Mouse (Mus musculus) neural tube, embryonic 11.5 days (tissue): ENCODE data around the gene Zfp541. TPM values are rescaled to one million over a fixed set of nuclear protein-coding genes. Genes with fewer than 3 reads are reported as not detected.

Experiments
- ATAC-seq: fragments of 200-750 bp; cut with Nextera tagmentation; 2 replicates; pipeline ENCODE4 v1.8.0; 2017; ENCODE audit warnings: moderate number of reproducible peaks, mild to moderate bottlenecking, moderate TSS enrichment, moderate library complexity; ENCODE audit not compliant: insufficient read depth, low FRiP score, low TSS enrichment
- DNase-seq: peaks from one replicate; pipeline ENCODE4 v3.0.0-alpha.2; 2015; ENCODE audit warnings: low spot score
- H3K27ac ChIP-seq: fragments of 300-500 bp; sonication (generic); 2 replicates; pipeline ENCODE4 v1.5.1; 2014; ENCODE audit warnings: low read depth, mild to moderate bottlenecking, low read length
- H3K27me3 ChIP-seq: fragments of 300-500 bp; sonication (generic); 2 replicates; pipeline ENCODE4 v1.6.1; 2014; ENCODE audit warnings: mild to moderate bottlenecking, low read length, mixed read lengths; ENCODE audit not compliant: control insufficient read depth, insufficient read depth
- H3K36me3 ChIP-seq: fragments of 300-500 bp; sonication (generic); 2 replicates; pipeline ENCODE4 v1.6.1; 2014; ENCODE audit warnings: mild to moderate bottlenecking, low read length, moderate library complexity, mixed read lengths; ENCODE audit not compliant: control insufficient read depth, insufficient read depth
- H3K4me1 ChIP-seq: fragments of 300-500 bp; sonication (generic); 2 replicates; pipeline ENCODE4 v1.6.1; 2014; ENCODE audit warnings: low read length, mixed read lengths; ENCODE audit not compliant: control insufficient read depth, insufficient read depth
- H3K4me2 ChIP-seq: fragments of 300-500 bp; sonication (generic); 2 replicates; pipeline ENCODE4 v1.6.1; 2014; ENCODE audit warnings: low read depth, mild to moderate bottlenecking, moderate library complexity
- H3K4me3 ChIP-seq: fragments of 300-500 bp; sonication (generic); 2 replicates; pipeline ENCODE4 v1.5.1; 2014; ENCODE audit warnings: low read depth, low read length
- H3K9ac ChIP-seq: fragments of 300-500 bp; sonication (generic); 2 replicates; pipeline ENCODE4 v1.6.1; 2014; ENCODE audit warnings: mild to moderate bottlenecking, low read length
- H3K9me3 ChIP-seq: fragments of 300-500 bp; sonication (generic); 2 replicates; pipeline ENCODE4 v1.6.1; 2016; ENCODE audit warnings: low read length; ENCODE audit not compliant: control insufficient read depth
- WGBS: fragments of 180-500 bp; shearing (Covaris S2); extraction: QIAGEN DNeasy Blood & Tissue Kit; methylation state at CpG from one replicate; pipeline ENCODE4 v1.1.7; 2014; 5-methylcytosine and 5-hydroxymethylcytosine counted together
- polyA plus RNA-seq: library from polyadenylated mRNA; unstranded; fragments of >200 nt; fragmentation: Nextera tagmentation; extraction: Ambion mirVana; gene quantifications from 2 replicates; pipeline ENCODE4 v1.2.1, GENCODE M21; 2014

Zfp541 gene
- polyA plus RNA-seq, 1 experiment from 2014 or later, result 0.08 TPM

GRCm38 (mm10) chr7:16104611-16105388 is 43.2 kb downstream of the Zfp541 start:
- no peak overlapping the region for H3K4me2 ChIP-seq
- 92% methylated on average over 7 of the region's 7 CpGs for WGBS
- no peak overlapping the region for H3K4me3 ChIP-seq
- DNase-seq (no peak), ATAC-seq (no peak)
- H3K9ac ChIP-seq, result no peak overlapping the region
- H3K4me1 ChIP-seq, result no peaks in the 10 kb centered on the region; the same call in 1 of the 2 replicates
- H3K27me3 ChIP-seq, result no peaks in the 10 kb centered on the region
- peak overlapping the region; percentile 29; the same call in 1 of the 2 replicates for H3K27ac ChIP-seq
- no peaks in the 10 kb centered on the region for H3K9me3 ChIP-seq
- H3K36me3 ChIP-seq, result peaks cover 7% of the 10 kb centered on the region; the same call in 1 of the 2 replicates

- H3K9ac ChIP-seq, result no peak overlapping the region
- no peak overlapping the region for H3K4me2 ChIP-seq
- peaks cover 18% of the 10 kb centered on the region for H3K36me3 ChIP-seq
- 91% methylated on average over 9 of the region's 9 CpGs for WGBS
- no peak for ATAC-seq
- DNase-seq, result no peak
- H3K27me3 ChIP-seq, result no peaks in the 10 kb centered on the region
- H3K4me3 ChIP-seq, result no peak overlapping the region
- H3K4me1 ChIP-seq, result no peaks in the 10 kb centered on the region
- H3K9me3 ChIP-seq, result no peaks in the 10 kb centered on the region
- no peak overlapping the region for H3K27ac ChIP-seq
These were observed 47.4 kb downstream of the Zfp541 start for GRCm38 (mm10) chr7:16108886-16109542.

- WGBS, result 94% methylated on average over 8 of the region's 8 CpGs
- Histone ChIP-seq H3K27ac (no peak overlapping the region), H3K9ac (no peak overlapping the region), H3K4me2 (no peak overlapping the region), H3K4me3 (no peak overlapping the region), H3K4me1 (no peaks in the 10 kb centered on the region), H3K9me3 (no peaks in the 10 kb centered on the region), H3K27me3 (no peaks in the 10 kb centered on the region), H3K36me3 (peaks cover 14% of the 10 kb centered on the region)
- ATAC-seq, result no peak
- DNase-seq, result no peak
These were observed 48.5 kb downstream of the Zfp541 start for GRCm38 (mm10) chr7:16110158-16110557.

GRCm38 (mm10) chr7:16111284-16112090 is 49.9 kb downstream of the Zfp541 start:
- Histone ChIP-seq H3K36me3 (peaks cover 18% of the 10 kb centered on the region), H3K9me3 (no peaks in the 10 kb centered on the region), H3K4me2 (no peak overlapping the region), H3K9ac (no peak overlapping the region), H3K27me3 (no peaks in the 10 kb centered on the region), H3K27ac (peak overlapping the region; percentile 35; the same call in 1 of the 2 replicates), H3K4me3 (no peak overlapping the region), H3K4me1 (no peaks in the 10 kb centered on the region)
- no peak for ATAC-seq
- DNase-seq, result no peak
- 90% methylated on average over 7 of the region's 7 CpGs for WGBS

- ATAC-seq, result no peak
- Histone ChIP-seq H3K4me1 (peaks cover 2% of the 10 kb centered on the region), H3K9me3 (no peaks in the 10 kb centered on the region), H3K4me3 (no peak overlapping the region), H3K9ac (no peak overlapping the region), H3K4me2 (no peak overlapping the region), H3K27me3 (no peaks in the 10 kb centered on the region), H3K36me3 (peaks cover 16% of the 10 kb centered on the region), H3K27ac (no peak overlapping the region)
- DNase-seq, result no peak
- 92% methylated on average over 7 of the region's 7 CpGs for WGBS
These were observed 54.8 kb downstream of the Zfp541 start for GRCm38 (mm10) chr7:16116418-16116817.

- H3K9ac ChIP-seq, result no peak overlapping the region
- H3K4me3 ChIP-seq, result no peak overlapping the region
- H3K4me1 ChIP-seq, result peaks cover 2% of the 10 kb centered on the region
- H3K27me3 ChIP-seq, result no peaks in the 10 kb centered on the region
- ATAC-seq (no peak), DNase-seq (no peak)
- no peaks in the 10 kb centered on the region for H3K9me3 ChIP-seq
- H3K27ac ChIP-seq, result no peak overlapping the region
- 86% methylated on average over 3 of the region's 3 CpGs for WGBS
- H3K36me3 ChIP-seq, result peaks cover 15% of the 10 kb centered on the region
- H3K4me2 ChIP-seq, result no peak overlapping the region
These were observed 55.5 kb downstream of the Zfp541 start for GRCm38 (mm10) chr7:16117100-16117499.

- Histone ChIP-seq H3K9ac (peak within 1 kb of the TSS; percentile 57), H3K4me2 (peak within 1 kb of the TSS; percentile 50), H3K27ac (peak within 1 kb of the TSS; percentile 51; the same call in 1 of the 2 replicates), H3K4me1 (peaks cover 2% of the 10 kb centered on the region), H3K4me3 (peak within 1 kb of the TSS; percentile 45), H3K9me3 (no peaks in the 10 kb centered on the region), H3K27me3 (no peaks in the 10 kb centered on the region), H3K36me3 (peaks cover 9% of the 10 kb centered on the region)
- DNase-seq (peak; percentile 91), ATAC-seq (peak; percentile 87)
- under 1% methylated on average over 33 of the region's 33 CpGs for WGBS
These were observed 58.1 kb downstream of the Zfp541 start, which contains the start of gene Kptn for GRCm38 (mm10) chr7:16119569-16120261. TSS of gene Kptn (plus strand) at chr7:16119895.

- Histone ChIP-seq H3K4me3 (peak overlapping the region; percentile 45), H3K27ac (no peak overlapping the region; the same call in 1 of the 2 replicates), H3K4me1 (peaks cover 2% of the 10 kb centered on the region), H3K4me2 (peak overlapping the region; percentile 50), H3K9me3 (no peaks in the 10 kb centered on the region), H3K27me3 (no peaks in the 10 kb centered on the region), H3K9ac (no peak overlapping the region; the same call in none of the 2 replicates), H3K36me3 (peaks cover 9% of the 10 kb centered on the region)
- DNase-seq (no peak), ATAC-seq (peak; percentile 58)
- WGBS, result 55% methylated on average over 9 of the region's 9 CpGs
These were observed 58.6 kb downstream of the Zfp541 start for GRCm38 (mm10) chr7:16120262-16120600.
